Mouse (Mus musculus) bone marrow, adult 2 months (tissue): ENCODE results near the gene Pgm1.

Source experiments
- CTCF ChIP-seq: fragments of 200-500 bp; IDR thresholded peaks from 2 replicates; pipeline ENCODE4 v1.5.1; 2011; ENCODE audit warnings: low read length, control low read depth; ENCODE audit not compliant: control insufficient read depth, insufficient read depth
- POLR2A ChIP-seq: fragments of 200-500 bp; IDR thresholded peaks from 2 replicates; pipeline ENCODE4 v1.6.1; 2011; ENCODE audit warnings: low read depth, mild to moderate bottlenecking, control low read depth, low read length, borderline replicate concordance; ENCODE audit not compliant: control insufficient read depth

DNA sequence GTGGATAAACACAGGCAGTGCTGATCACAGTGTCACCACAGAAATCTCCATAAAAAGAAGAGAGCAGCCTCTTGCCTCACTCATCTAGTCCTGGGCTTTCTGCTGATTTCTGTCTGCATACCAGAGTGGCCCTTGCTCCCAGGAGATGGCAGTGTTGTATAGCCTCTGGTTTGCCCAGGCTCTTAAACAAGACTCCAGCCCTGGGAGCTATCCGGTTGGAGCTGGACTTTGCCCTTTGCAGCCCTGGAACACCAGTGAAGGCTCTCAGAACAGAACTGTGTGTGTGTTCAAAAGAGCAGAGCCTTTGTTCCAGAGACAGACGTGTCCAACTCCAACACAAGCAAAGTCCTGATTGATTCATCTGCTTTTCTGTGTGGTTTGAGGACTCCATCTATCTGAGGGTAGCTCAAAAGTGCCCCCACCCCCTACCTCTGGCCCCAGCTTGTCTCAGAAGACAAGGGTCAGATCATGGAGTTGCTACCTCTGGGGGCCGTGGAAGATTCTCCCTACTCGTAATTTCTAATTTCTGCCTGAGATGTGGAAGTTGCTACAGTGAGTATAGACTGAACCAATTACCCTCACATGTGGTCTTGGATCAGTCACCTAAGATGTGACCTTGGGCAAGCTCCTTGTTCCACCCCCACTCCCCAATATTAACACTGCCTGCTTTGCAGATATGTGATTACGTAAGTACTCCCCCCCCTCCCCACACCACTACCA, 79.3 kb downstream of the Pgm1 start:
- TF ChIP-seq CTCF (no peak), POLR2A (no peak)
